Mouse (Mus musculus): ENCODE measurements around the gene Kank2. TPM values are rescaled to one million over a fixed set of nuclear protein-coding genes. Genes with fewer than 3 reads are reported as not detected.

The Kank2 gene
- total and polyA plus RNA-seq, 3 experiments = 7.6 to 16.3 TPM; not detected in 1

- TF ChIP-seq MAX (IDR thresholded peaks at IDR 0.05; ENCODE audit: low read length) (no peak), POLR2AphosphoS5 (IDR thresholded peaks at IDR 0.05; ENCODE audit: borderline replicate concordance, low read depth, low read length) (0 out of 2 replicates have a peak, but pooled peaks have one; percentile 83), USF2 (IDR thresholded peaks at IDR 0.05; ENCODE audit: borderline replicate concordance in 1 of 2, insufficient read depth in 1 of 2, low read depth in 1 of 2, low read length in 2 of 2) (no peak), CTCF (IDR thresholded peaks at IDR 0.05 in 2 of 3, conservative IDR thresholded peaks at IDR 0.05 in 1 of 3; ENCODE audit: control insufficient read depth in 1 of 3, insufficient read depth in 1 of 3, low read depth in 2 of 3, low read length in 3 of 3, poor library complexity in 1 of 3, severe bottlenecking in 1 of 3) (no peak), TAL1 (IDR thresholded peaks at IDR 0.05; ENCODE audit: low read length) (no peak)
- no peaks in the 10 kb centered on the region for H3K79me2 ChIP-seq (ENCODE audit: control insufficient read depth, insufficient read depth, low read length, poor library complexity)
- H3K4me1 ChIP-seq (ENCODE audit: control insufficient read depth in 1 of 2, insufficient read depth in 2 of 2, low read length in 2 of 2) = peaks cover 0 to 6% of the 10 kb centered on the region in 2 experiments; a peak in 1 of 4 replicates
- H3K9me3 ChIP-seq (replicated peaks; ENCODE audit: insufficient read depth, low read length) = no peaks in the 10 kb centered on the region
- no peak overlapping the region for H3K4me3 ChIP-seq (ENCODE audit: control insufficient read depth in 1 of 2, insufficient read depth in 1 of 2, low read depth in 2 of 2, low read length in 2 of 2)
- no peaks in the 10 kb centered on the region for H3K36me3 ChIP-seq (ENCODE audit: control insufficient read depth in 1 of 2, insufficient read depth in 2 of 2, low read length in 2 of 2)
- H3K27me3 ChIP-seq (ENCODE audit: control insufficient read depth in 1 of 2, insufficient read depth in 2 of 2, low read length in 2 of 2) = no peaks in the 10 kb centered on the region
- DNase-seq (ENCODE audit: low read depth, low spot score) = no peak
- no peak overlapping the region for H3K27ac ChIP-seq (ENCODE audit: control insufficient read depth, low read depth, low read length)
- no peak overlapping the region for H3K9ac ChIP-seq (ENCODE audit: control insufficient read depth, low read depth, low read length, poor library complexity, severe bottlenecking)
These were observed 21.6 kb upstream of the Kank2 start for GRCm38 (mm10) chr9:21820183-21820582.

- no peak for DNase-seq (ENCODE audit: low read depth, low spot score)
- H3K4me1 ChIP-seq (ENCODE audit: control insufficient read depth in 1 of 2, insufficient read depth in 2 of 2, low read length in 2 of 2) = peaks cover 0 to 6% of the 10 kb centered on the region in 2 experiments; a peak in 1 of 4 replicates
- H3K27me3 ChIP-seq (ENCODE audit: control insufficient read depth in 1 of 2, insufficient read depth in 2 of 2, low read length in 2 of 2) = no peaks in the 10 kb centered on the region
- no peak overlapping the region for H3K9ac ChIP-seq (ENCODE audit: control insufficient read depth, low read depth, low read length, poor library complexity, severe bottlenecking)
- no peaks in the 10 kb centered on the region for H3K79me2 ChIP-seq (ENCODE audit: control insufficient read depth, insufficient read depth, low read length, poor library complexity)
- H3K36me3 ChIP-seq (ENCODE audit: control insufficient read depth in 1 of 2, insufficient read depth in 2 of 2, low read length in 2 of 2) = no peaks in the 10 kb centered on the region
- no peak overlapping the region for H3K27ac ChIP-seq (ENCODE audit: control insufficient read depth, low read depth, low read length)
- no peaks in the 10 kb centered on the region for H3K9me3 ChIP-seq (replicated peaks; ENCODE audit: insufficient read depth, low read length)
- TF ChIP-seq USF2 (IDR thresholded peaks at IDR 0.05; ENCODE audit: borderline replicate concordance in 1 of 2, insufficient read depth in 1 of 2, low read depth in 1 of 2, low read length in 2 of 2) (0 out of 4 replicates have a peak, but pooled peaks of 1 of the 2 experiments have one; percentile 17), MAX (IDR thresholded peaks at IDR 0.05; ENCODE audit: low read length) (0 out of 2 replicates have a peak, but pooled peaks have one; percentile 23), NELFE (IDR thresholded peaks at IDR 0.05; ENCODE audit: low read depth, low read length) (no peak), MAFK (IDR thresholded peaks at IDR 0.05; ENCODE audit: borderline replicate concordance, low read depth, low read length) (0 out of 2 replicates have a peak, but pooled peaks have one; percentile 36), MAZ (IDR thresholded peaks at IDR 0.05; ENCODE audit: low read depth, low read length) (no peak)
- no peak overlapping the region for H3K4me3 ChIP-seq (ENCODE audit: control insufficient read depth in 1 of 2, insufficient read depth in 1 of 2, low read depth in 2 of 2, low read length in 2 of 2)
These were observed 20.7 kb upstream of the Kank2 start for GRCm38 (mm10) chr9:21819181-21819729.

DNA sequence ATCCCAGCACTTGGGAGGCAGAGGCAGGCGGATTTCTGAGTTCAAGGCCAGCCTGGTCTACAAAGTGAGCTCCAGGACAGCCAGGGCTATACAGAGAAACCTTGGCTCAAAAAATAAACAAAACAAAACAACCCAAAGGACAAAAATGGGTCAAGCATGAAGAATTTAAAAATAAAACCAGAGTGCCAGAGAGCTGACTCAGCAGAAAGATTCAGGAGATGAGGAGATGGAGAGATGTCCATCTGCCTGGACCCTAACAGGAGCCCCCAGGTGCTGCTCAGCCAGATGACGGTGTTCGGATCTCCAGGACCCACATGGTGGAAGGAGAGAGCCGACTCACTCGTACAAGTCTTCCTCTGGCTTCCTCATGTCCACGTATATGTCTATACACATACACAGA lies 20.0 kb upstream of the Kank2 start:
- H3K79me2 ChIP-seq (ENCODE audit: control insufficient read depth, insufficient read depth, low read length, poor library complexity) = no peaks in the 10 kb centered on the region
- H3K9me3 ChIP-seq (replicated peaks; ENCODE audit: insufficient read depth, low read length) = no peaks in the 10 kb centered on the region
- no peaks in the 10 kb centered on the region for H3K36me3 ChIP-seq (ENCODE audit: control insufficient read depth in 1 of 2, insufficient read depth in 2 of 2, low read length in 2 of 2)
- no peak overlapping the region for H3K9ac ChIP-seq (ENCODE audit: control insufficient read depth, low read depth, low read length, poor library complexity, severe bottlenecking)
- DNase-seq (ENCODE audit: low read depth, low spot score) = no peak
- TF ChIP-seq MAFK (IDR thresholded peaks at IDR 0.05; ENCODE audit: borderline replicate concordance, low read depth, low read length) (peak; percentile 89), CHD1 (IDR thresholded peaks at IDR 0.05; ENCODE audit: low read depth, low read length) (no peak)
- no peak overlapping the region for H3K27ac ChIP-seq (ENCODE audit: control insufficient read depth, low read depth, low read length)
- no peaks in the 10 kb centered on the region for H3K27me3 ChIP-seq (ENCODE audit: control insufficient read depth in 1 of 2, insufficient read depth in 2 of 2, low read length in 2 of 2)
- no peak overlapping the region for H3K4me3 ChIP-seq (ENCODE audit: control insufficient read depth in 1 of 2, insufficient read depth in 1 of 2, low read depth in 2 of 2, low read length in 2 of 2)
- H3K4me1 ChIP-seq (ENCODE audit: control insufficient read depth in 1 of 2, insufficient read depth in 2 of 2, low read length in 2 of 2) = peaks cover 0 to 6% of the 10 kb centered on the region in 2 experiments; a peak in 1 of 4 replicates

All from MEL (cell line).